Mouse (Mus musculus) embryonic fibroblast, embryonic 13.5 days (primary cell): ENCODE measurements around the gene Prkd1. TPM values are rescaled to one million over a fixed set of nuclear protein-coding genes. Genes with fewer than 3 reads are reported as not detected.

Experiments
- H3K27ac ChIP-seq: 2 replicates; pipeline ENCODE4 v1.5.1; 2012; ENCODE audit warnings: low read length, control low read depth, inconsistent platforms; ENCODE audit not compliant: insufficient read depth
- H3K4me1 ChIP-seq: 2 replicates; pipeline ENCODE4 v1.6.1; 2011; ENCODE audit warnings: low read length; ENCODE audit not compliant: control insufficient read depth, insufficient read depth
- H3K4me3 ChIP-seq: 2 replicates; pipeline ENCODE4 v1.5.1; 2011; ENCODE audit warnings: mild to moderate bottlenecking, control low read depth, low read length; ENCODE audit not compliant: insufficient read depth
- CTCF ChIP-seq: IDR thresholded peaks from 2 replicates; pipeline ENCODE4 v1.5.1; 2011; ENCODE audit warnings: mild to moderate bottlenecking, control low read depth, low read length, moderate library complexity, borderline replicate concordance; ENCODE audit not compliant: insufficient read depth
- POLR2A ChIP-seq: IDR thresholded peaks from 2 replicates; pipeline ENCODE4 v1.6.1; 2011; ENCODE audit warnings: low read depth, mild to moderate bottlenecking, control low read depth, low read length, moderate library complexity
- polyA plus RNA-seq: library from polyadenylated mRNA; stranded (reverse); fragments of >200 nt; gene quantifications from 2 replicates; pipeline ENCODE4 v1.2.4, GENCODE M21; 2011; ENCODE audit warnings: low read depth; ENCODE audit not compliant: missing spikeins, insufficient read length

Prkd1 gene
- polyA plus RNA-seq, 1 experiment = 20.1 TPM

DNA sequence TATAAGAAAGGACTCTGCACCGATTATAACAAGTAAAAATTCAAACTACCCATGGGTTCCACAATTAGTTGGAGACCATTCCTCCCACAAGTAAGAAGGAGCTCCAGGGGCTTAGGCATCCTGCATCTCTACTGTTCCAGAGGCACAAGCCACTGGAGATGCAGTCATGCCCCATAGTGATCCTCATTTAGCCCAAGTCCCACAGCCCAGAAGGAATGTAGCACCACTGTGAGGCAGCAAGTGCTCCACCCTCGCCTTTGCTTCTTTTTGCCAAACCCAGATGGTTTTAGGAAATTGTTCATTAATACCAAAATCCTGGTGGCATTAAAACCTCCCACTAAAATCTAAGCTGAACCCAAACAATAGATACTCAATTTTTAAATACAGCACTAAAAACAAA lies 111.1 kb downstream of the Prkd1 start:
- Histone ChIP-seq H3K4me1 (no peaks in the 10 kb centered on the region), H3K27ac (no peak overlapping the region), H3K4me3 (no peak overlapping the region)
- TF ChIP-seq POLR2A (no peak), CTCF (no peak)

DNA sequence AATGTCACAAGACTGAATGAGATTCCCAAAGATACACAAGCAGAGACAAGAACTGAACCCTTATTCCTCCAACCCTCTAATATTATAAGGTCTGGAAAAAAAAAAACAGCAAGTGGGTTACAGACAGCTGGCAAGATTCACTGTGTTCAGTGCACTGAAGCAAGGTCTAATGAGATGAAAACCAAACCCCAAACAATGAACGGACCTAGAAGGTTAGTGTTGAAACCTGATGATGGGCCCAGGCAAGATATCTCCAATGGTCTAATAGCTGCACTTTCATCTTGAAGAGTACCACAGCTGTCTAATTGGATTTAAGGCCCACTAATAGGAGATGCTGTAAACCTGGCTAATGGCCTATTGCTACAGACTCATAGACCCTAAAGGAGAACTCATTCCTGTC lies 111.9 kb downstream of the Prkd1 start:
- Histone ChIP-seq H3K4me3 (no peak overlapping the region), H3K27ac (no peak overlapping the region), H3K4me1 (no peaks in the 10 kb centered on the region)
- TF ChIP-seq POLR2A (no peak), CTCF (no peak)

DNA sequence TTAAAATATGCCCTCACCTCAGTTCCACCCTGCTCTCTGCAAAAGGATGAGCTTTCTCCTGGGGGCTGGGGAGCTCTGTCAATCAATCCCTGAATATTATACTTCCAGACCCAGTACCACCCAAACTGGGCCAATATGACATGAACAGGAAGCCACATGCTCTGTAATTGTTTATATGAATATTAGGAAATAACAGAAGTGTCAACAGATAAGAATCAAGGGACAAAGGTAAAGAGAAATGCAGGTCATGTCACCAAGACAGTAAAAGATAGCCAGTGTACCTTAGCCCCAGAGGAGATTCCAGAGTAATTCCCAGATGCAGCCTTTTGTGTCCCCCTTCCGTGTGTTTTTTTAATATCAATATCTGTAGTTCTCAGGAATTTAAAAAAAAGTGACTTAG lies 120.3 kb downstream of the Prkd1 start:
- no peak overlapping the region for H3K4me3 ChIP-seq
- H3K4me1 ChIP-seq = peaks cover 3% of the 10 kb centered on the region; the same call in 1 of the 2 replicates
- no peak for TF ChIP-seq POLR2A
- no peak overlapping the region for H3K27ac ChIP-seq

DNA sequence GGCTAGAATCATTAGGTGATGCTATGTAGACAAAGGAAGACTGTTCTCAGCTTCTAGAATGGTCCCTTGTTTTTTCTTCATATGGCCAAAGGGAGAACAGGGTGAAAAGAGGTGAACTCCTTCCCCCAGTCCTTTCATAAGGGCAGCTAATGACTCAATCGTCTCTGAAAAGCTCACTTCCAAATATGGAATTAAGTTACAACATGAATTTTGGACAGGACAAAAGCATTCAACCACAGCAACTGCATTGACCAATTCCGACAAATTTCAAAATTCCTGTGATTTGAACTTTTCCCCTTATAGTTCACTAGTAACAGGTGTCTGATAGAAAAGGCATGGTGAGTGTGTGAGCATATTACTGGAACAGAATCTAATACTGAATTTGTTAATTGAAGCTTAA lies 124.8 kb downstream of the Prkd1 start:
- Histone ChIP-seq H3K4me3 (no peak overlapping the region), H3K27ac (peak overlapping the region; percentile 80; the same call in 1 of the 2 replicates), H3K4me1 (peaks cover 11% of the 10 kb centered on the region)
- TF ChIP-seq POLR2A (no peak), CTCF (no peak)

DNA sequence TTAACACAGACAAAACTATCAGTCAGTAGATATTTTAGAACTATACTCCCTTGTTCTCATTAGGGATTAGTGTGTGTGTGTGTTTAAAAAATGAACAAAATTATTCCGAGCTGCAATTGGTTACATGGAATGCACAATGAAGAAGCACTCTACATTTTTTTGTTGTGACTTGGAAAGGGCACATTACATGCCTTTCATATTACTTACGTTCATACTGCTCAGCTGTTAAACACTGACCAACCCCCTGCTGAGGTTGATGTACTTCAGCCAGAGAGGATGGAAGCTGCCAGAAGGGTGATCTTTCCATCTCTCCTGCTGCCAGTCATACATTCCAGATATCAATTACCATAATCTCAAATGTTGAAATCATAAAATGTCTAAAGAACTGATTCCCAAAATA lies 134.4 kb downstream of the Prkd1 start:
- Histone ChIP-seq H3K27ac (peak overlapping the region; percentile 97), H3K4me3 (no peak overlapping the region), H3K4me1 (peaks cover 4% of the 10 kb centered on the region)
- no peak for TF ChIP-seq POLR2A
- no peak for TF ChIP-seq CTCF

DNA sequence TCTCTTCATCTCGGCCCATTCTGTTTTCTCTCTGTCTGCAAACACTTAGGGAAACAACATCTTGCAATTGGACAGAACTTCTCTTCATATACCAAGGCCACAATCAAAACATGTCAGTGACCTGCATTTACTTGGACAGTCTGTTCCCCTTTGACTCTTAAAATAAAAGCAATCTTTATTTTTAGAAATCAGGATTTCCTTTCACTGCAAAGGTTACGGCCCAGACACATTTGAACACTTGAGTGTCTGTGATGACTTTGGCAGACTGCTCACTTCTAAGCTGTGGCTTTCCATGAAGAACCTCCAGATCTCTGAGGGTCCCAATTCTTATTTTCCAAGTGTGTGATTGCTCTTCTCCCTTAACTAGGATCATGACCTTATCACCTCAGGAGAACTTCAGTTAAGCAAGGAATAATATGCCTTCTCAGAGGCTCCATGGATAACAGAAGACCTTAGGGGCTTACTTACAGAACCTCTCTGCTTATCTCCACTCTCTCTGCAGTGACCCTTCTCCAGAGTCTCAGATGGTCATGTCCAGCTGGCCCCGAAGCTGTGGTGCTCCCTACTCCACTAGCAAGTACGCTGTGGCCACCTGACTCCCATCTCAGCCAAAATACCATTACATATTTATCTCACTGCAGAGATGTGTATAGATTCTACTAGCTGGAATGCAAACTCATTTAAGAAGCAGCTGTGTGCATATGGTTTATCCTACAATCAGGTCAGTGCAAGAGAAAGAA lies 137.2 kb downstream of the Prkd1 start:
- H3K4me3 ChIP-seq = no peak overlapping the region
- peaks cover 4% of the 10 kb centered on the region for H3K4me1 ChIP-seq
- no peak for TF ChIP-seq CTCF
- no peak for TF ChIP-seq POLR2A
- H3K27ac ChIP-seq = no peak overlapping the region

DNA sequence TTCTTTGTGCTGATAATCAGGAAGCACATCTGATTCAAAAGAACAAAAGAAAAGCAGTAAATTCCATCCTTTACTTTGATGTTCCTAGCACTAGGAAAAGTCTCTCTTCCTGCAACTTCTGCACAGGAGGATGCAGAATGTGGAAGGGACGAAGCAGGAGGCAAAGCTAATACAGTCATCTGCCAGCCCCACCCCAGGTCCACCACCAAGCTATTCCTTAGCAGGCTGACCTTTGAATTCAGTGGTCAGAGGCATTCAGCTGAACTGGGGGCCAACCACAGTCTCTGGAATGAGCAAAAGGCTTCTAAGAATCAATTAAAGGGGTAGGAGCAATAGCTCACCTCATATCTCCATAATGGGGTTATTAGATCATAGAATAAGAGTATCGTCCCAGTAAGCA lies 140.1 kb downstream of the Prkd1 start:
- H3K4me1 ChIP-seq = no peaks in the 10 kb centered on the region
- TF ChIP-seq POLR2A = no peak
- no peak for TF ChIP-seq CTCF
- no peak overlapping the region for H3K4me3 ChIP-seq
- no peak overlapping the region for H3K27ac ChIP-seq

DNA sequence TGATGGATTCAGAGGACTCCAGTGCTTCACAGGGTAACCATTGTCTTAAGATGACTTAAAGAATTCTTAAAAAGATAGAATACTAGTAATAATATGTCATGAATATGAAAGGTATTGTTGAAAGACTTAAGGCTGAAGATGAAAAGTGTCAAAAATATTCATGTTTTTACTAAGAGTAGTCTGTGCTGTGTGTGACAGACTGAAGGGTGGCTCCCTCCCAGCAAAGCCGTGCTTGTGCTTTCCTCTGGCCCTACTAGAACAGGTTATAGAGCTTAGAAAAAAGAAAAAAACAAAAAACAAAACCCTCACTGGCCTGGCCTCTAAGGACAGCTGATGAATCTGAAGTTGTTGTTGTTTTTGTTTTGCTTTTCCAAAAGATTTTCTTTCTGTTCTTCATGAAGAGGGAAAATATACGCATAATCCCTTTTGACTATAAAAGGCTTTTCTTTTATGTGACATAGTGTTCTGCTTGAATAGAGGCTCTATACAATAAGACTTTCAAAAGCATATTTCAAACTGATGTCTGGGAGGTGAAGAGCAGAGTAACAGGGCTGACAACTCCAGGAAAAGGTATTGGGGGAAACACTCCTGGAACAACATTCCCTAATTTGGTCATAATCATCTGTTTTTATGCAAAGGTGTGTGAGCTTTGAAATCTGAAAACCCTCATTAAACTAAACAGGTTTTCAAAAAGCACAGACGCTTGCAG lies 148.9 kb downstream of the Prkd1 start:
- Histone ChIP-seq H3K27ac (no peak overlapping the region), H3K4me3 (no peak overlapping the region), H3K4me1 (no peaks in the 10 kb centered on the region)
- no peak for TF ChIP-seq POLR2A

DNA sequence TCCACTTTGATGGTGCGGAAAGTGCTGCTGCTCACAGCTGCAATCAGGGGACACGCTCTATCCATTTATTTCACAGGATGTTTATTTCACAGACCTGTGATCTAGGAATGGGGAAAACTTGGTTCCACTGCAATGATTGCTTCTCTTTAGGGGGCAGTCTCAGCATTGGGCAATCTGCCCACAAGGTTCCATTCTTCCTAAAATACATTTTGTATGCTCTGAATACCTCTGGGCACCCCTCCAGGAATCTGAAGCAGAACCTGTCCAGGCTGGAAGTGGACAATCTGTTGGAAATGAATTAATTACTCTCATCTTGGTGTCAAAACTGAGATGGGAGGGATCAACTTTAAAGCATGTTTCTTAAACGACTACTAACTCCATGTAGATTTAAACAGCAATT lies 152.9 kb downstream of the Prkd1 start:
- Histone ChIP-seq H3K4me3 (no peak overlapping the region), H3K4me1 (no peaks in the 10 kb centered on the region), H3K27ac (no peak overlapping the region)
- TF ChIP-seq POLR2A (no peak), CTCF (no peak)

DNA sequence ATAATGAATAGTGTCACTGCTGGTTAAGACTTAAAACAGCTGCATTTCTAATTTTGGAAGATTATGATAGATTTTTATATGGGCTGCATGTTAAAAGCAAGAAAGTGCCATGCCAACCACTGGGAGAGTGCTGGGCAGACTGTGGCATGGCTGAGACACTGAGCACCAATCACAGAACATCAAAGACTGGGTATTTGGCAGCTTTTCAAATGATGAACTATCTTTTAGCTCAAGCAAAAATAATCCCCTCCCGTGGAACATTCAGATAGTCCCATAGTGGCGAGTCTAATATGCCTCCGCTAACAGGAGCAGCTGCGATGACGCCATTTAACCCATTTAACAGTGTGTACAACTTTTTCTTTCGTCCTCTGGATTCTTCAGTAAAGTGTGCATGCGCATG lies 169.1 kb downstream of the Prkd1 start:
- no peaks in the 10 kb centered on the region for H3K4me1 ChIP-seq
- no peak overlapping the region for H3K27ac ChIP-seq
- TF ChIP-seq POLR2A (no peak), CTCF (no peak)
- no peak overlapping the region for H3K4me3 ChIP-seq
